Mouse (Mus musculus): Measurements from ENCODE around the gene Xxylt1. TPM values are rescaled to one million over a fixed set of nuclear protein-coding genes. Genes with fewer than 3 reads are reported as not detected.

Gene Xxylt1
- polyA plus RNA-seq, 1 experiment from 2014 or later, result 11.3 TPM

DNA sequence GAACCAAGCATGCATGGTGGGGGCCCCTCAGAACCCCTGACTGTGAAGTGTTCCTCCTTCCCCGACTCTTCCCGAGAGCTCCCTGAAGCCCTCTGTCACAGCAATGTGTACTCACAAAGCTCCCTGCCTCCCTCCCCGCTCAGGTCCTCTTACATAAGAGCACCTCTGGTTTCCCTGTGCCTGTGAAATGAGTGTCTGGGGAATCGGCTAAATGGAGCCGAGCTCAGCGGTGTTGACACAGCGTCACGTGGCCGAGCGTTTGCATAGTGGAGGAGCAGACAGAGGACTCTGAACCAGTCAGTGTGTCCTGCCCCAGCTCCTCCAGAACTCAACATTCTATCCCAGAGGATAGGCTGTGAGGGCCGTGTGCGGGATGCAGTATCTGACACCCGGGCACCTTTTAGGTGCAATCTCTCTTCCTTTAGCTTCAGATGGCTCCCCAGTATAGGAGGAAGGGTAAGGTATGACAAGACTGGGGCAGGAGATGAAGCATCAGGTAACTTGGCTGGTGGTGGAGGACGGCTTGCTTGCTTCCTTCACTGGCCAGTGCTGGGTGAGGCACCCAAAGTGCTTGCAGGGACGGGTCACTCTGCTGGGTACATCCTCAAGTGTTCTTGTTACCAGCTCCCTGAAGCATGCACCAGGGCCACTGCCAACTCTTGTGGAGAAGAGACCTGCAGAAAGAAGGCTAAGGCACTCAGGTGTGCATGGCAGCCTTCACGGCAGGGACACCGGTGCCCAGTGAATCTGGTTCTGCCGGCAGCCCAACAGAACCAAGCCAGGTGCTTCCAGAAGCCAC, 111.8 kb downstream of the Xxylt1 start:
- Histone ChIP-seq H3K4me1 (replicated peaks; ENCODE audit: control insufficient read depth, insufficient read depth, low read length) (peaks cover 4% of the 10 kb centered on the region; the same call in 1 of the 2 replicates), H3K27ac (ENCODE audit: low read depth, low read length) (no peak overlapping the region), H3K27me3 (ENCODE audit: control insufficient read depth, insufficient read depth, low read length) (no peaks in the 10 kb centered on the region), H3K36me3 (ENCODE audit: control insufficient read depth, insufficient read depth, low read length) (no peaks in the 10 kb centered on the region), H3K4me2 (replicated peaks; ENCODE audit: low read depth, low read length) (no peak overlapping the region), H3K9me3 (ENCODE audit: control insufficient read depth, low read length) (no peaks in the 10 kb centered on the region), H3K4me3 (ENCODE audit: low read depth, low read length) (no peak overlapping the region), H3K9ac (ENCODE audit: low read depth, low read length) (no peak overlapping the region)
- no peak for ATAC-seq (ENCODE audit: low FRiP score)
- 70% methylated on average over 18 of the region's 18 CpGs for WGBS
- peak; percentile 27 for DNase-seq (ENCODE audit: low spot score)

DNA sequence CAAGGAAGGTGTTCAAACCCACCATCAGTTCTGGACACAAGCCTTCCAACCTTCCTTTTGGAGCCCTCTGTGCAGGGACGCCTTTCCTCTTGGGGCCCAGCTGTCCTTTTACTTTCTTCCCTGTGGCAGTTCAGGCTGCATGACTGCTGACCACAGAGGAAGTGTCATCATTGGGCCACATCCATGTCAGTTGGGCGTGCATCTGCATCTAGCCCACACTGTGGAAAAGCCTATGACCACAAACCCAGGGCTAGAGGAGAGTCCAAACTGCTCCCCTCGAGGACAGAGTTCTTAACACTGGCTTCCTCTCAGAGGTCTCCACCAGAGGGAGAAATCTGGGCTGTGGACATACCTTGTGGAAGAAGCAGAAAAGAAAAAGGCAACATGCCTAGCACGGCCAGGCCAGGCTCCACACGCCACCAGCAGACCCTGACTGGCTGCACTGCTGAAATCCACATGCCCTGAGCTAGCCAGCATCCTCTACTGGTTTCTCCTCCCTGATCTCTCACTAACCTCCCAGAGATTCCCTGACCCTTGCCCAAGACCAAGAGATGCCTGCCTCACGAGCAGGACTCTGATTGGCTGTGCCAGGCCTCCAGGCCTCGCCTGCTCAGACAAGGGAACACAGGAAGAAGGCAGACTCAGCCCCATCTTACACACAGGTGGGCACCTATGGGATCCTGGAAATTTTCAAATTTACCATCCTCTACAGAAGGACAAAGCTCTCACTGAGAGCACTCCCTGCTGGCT, 112.7 kb downstream of the Xxylt1 start:
- Histone ChIP-seq H3K36me3 (ENCODE audit: control insufficient read depth, insufficient read depth, low read length) (no peaks in the 10 kb centered on the region), H3K9me3 (ENCODE audit: control insufficient read depth, low read length) (no peaks in the 10 kb centered on the region), H3K4me1 (replicated peaks; ENCODE audit: control insufficient read depth, insufficient read depth, low read length) (peaks cover 4% of the 10 kb centered on the region; the same call in 1 of the 2 replicates), H3K27me3 (ENCODE audit: control insufficient read depth, insufficient read depth, low read length) (no peaks in the 10 kb centered on the region), H3K9ac (ENCODE audit: low read depth, low read length) (no peak overlapping the region), H3K4me2 (replicated peaks; ENCODE audit: low read depth, low read length) (no peak overlapping the region), H3K4me3 (ENCODE audit: low read depth, low read length) (no peak overlapping the region), H3K27ac (ENCODE audit: low read depth, low read length) (no peak overlapping the region)
- DNase-seq (ENCODE audit: low spot score) (no peak), ATAC-seq (ENCODE audit: low FRiP score) (no peak)
- 86% methylated on average over 7 of the region's 7 CpGs for WGBS

DNA sequence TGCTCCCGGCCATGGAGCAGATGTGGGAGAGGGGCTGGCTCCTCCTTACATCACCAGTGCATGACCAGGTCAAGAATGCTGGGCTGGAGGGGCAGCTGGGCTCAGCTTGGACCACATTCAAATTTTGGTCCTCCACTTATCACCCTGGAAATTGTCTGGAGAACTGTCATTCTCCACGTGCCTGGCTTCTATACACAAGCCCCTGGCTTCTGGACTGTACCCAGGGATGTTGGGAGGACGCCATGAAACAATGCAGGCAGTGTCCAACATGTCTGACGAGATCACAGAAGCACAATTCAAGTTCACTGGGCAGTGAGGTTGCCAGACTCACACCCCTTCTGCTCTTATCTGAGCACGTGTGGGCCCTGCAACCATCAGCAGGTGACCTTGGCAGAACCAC, 114.5 kb downstream of the Xxylt1 start:
- ATAC-seq (ENCODE audit: low FRiP score), result no peak
- DNase-seq (ENCODE audit: low spot score), result no peak
- no peaks in the 10 kb centered on the region for H3K27me3 ChIP-seq (ENCODE audit: control insufficient read depth, insufficient read depth, low read length)
- no peak overlapping the region for H3K4me3 ChIP-seq (ENCODE audit: low read depth, low read length)
- H3K36me3 ChIP-seq (ENCODE audit: control insufficient read depth, insufficient read depth, low read length), result no peaks in the 10 kb centered on the region
- no peak overlapping the region for H3K27ac ChIP-seq (ENCODE audit: low read depth, low read length)
- H3K4me2 ChIP-seq (replicated peaks; ENCODE audit: low read depth, low read length), result no peak overlapping the region
- H3K9ac ChIP-seq (ENCODE audit: low read depth, low read length), result no peak overlapping the region
- WGBS, result 88% methylated on average over 5 of the region's 5 CpGs
- no peaks in the 10 kb centered on the region for H3K4me1 ChIP-seq (replicated peaks; ENCODE audit: control insufficient read depth, insufficient read depth, low read length)
- no peaks in the 10 kb centered on the region for H3K9me3 ChIP-seq (ENCODE audit: control insufficient read depth, low read length)

DNA sequence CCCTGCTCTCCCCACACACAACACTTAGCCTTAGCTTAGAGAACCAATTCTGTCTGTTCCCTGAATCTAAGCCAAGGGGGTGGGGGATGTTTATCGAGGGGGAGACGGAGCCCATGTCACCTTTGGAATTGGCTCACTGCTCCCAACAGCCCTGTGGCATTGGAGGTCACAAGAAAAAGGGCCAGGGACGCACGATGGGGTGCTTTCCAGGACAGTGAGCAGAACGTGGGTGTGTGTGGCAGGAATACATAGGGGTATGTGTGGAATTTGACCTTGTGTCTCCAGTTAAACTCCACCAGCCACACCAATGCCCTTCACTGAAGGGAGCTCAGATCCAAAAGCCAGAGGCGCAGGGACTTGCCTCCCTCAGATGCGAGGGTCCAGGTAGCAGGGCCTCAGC, 116.3 kb downstream of the Xxylt1 start:
- H3K9me3 ChIP-seq (ENCODE audit: control insufficient read depth, low read length), result no peaks in the 10 kb centered on the region
- H3K27me3 ChIP-seq (ENCODE audit: control insufficient read depth, insufficient read depth, low read length), result no peaks in the 10 kb centered on the region
- 68% methylated on average over 7 of the region's 7 CpGs for WGBS
- H3K4me2 ChIP-seq (replicated peaks; ENCODE audit: low read depth, low read length), result no peak overlapping the region
- H3K4me3 ChIP-seq (ENCODE audit: low read depth, low read length), result no peak overlapping the region
- H3K4me1 ChIP-seq (replicated peaks; ENCODE audit: control insufficient read depth, insufficient read depth, low read length), result no peaks in the 10 kb centered on the region
- no peak overlapping the region for H3K27ac ChIP-seq (ENCODE audit: low read depth, low read length)
- DNase-seq (ENCODE audit: low spot score) (no peak), ATAC-seq (ENCODE audit: low FRiP score) (no peak)
- H3K36me3 ChIP-seq (ENCODE audit: control insufficient read depth, insufficient read depth, low read length), result no peaks in the 10 kb centered on the region
- H3K9ac ChIP-seq (ENCODE audit: low read depth, low read length), result no peak overlapping the region

DNA sequence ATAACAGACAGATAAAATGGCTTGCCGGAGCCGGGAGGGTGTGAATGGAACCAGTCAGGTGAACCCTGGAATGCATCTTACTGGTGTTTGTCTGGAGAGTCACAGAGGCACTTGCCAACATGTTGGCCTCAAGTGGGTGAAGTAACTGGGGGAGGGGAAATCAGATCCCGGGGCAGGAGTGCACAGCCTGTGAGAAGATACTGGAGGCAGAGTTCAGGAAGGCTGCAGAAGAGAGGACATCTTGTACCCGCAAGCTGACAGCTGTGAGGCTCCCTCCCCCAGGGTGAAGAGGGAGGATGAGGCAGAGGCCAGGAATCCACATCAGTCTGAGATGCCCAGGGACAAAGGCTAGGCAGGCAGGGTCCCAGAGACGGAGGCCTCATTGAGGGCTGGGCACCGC, 116.8 kb downstream of the Xxylt1 start:
- no peak for ATAC-seq (ENCODE audit: low FRiP score)
- Histone ChIP-seq H3K36me3 (ENCODE audit: control insufficient read depth, insufficient read depth, low read length) (no peaks in the 10 kb centered on the region), H3K27ac (ENCODE audit: low read depth, low read length) (no peak overlapping the region)

DNA sequence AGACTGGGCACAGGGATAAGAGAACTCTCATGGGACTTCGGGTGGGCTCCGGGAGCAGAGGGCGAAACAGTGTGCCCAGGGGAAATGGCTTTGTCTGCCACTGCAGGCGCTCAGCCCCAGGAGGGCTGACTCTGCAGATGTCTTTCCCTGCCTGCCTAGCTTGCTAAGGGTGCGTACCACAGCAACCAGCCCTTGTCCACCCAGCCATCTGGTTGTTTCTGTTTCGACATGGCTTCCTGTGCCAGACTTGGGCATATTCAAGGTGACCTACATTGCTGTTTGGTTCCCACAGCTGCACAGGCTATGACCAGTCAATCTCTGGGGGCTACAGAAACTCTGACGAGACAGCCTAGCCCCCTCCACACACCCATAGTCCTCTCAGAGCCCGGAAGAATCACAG, 118.7 kb downstream of the Xxylt1 start:
- H3K27me3 ChIP-seq (ENCODE audit: control insufficient read depth, insufficient read depth, low read length), result no peaks in the 10 kb centered on the region
- no peak overlapping the region for H3K27ac ChIP-seq (ENCODE audit: low read depth, low read length)
- ATAC-seq (ENCODE audit: low FRiP score) (no peak), DNase-seq (ENCODE audit: low spot score) (no peak)
- H3K36me3 ChIP-seq (ENCODE audit: control insufficient read depth, insufficient read depth, low read length), result no peaks in the 10 kb centered on the region
- H3K4me3 ChIP-seq (ENCODE audit: low read depth, low read length), result no peak overlapping the region
- H3K9ac ChIP-seq (ENCODE audit: low read depth, low read length), result no peak overlapping the region
- no peaks in the 10 kb centered on the region for H3K4me1 ChIP-seq (replicated peaks; ENCODE audit: control insufficient read depth, insufficient read depth, low read length)
- no peak overlapping the region for H3K4me2 ChIP-seq (replicated peaks; ENCODE audit: low read depth, low read length)
- no peaks in the 10 kb centered on the region for H3K9me3 ChIP-seq (ENCODE audit: control insufficient read depth, low read length)
- 89% methylated on average over 8 of the region's 8 CpGs for WGBS

More for the DNA sequence above, 116.8 kb downstream of the Xxylt1 start:
- Histone ChIP-seq H3K27me3 (ENCODE audit: control insufficient read depth, insufficient read depth, low read length) (no peaks in the 10 kb centered on the region), H3K4me1 (replicated peaks; ENCODE audit: control insufficient read depth, insufficient read depth, low read length) (no peaks in the 10 kb centered on the region), H3K9ac (ENCODE audit: low read depth, low read length) (no peak overlapping the region), H3K4me3 (ENCODE audit: low read depth, low read length) (no peak overlapping the region), H3K4me2 (replicated peaks; ENCODE audit: low read depth, low read length) (no peak overlapping the region), H3K9me3 (ENCODE audit: control insufficient read depth, low read length) (no peaks in the 10 kb centered on the region)
- WGBS, result 80% methylated on average over 6 of the region's 6 CpGs
- no peak for DNase-seq (ENCODE audit: low spot score)

DNA sequence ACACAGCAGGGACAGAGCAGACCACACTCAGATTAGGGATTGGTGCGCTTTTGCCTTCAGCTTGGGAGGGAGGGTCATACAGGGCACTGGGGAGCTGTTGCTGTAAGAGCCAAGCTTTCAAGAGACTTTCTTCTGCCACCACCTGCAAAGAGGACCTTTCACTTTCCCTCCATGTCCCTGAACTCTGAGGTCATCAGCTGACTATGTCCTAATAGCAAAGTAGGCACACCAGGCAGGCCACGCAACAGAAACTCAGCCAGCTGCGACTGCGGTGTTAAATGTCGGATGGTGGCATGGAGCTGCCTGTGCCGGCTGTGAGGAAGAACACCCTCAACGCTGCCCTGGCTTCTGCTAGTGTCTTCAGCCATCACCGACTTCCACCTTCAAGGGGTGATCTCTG, 120.1 kb downstream of the Xxylt1 start:
- H3K4me3 ChIP-seq (ENCODE audit: low read depth, low read length), result no peak overlapping the region
- 85% methylated on average over 8 of the region's 8 CpGs for WGBS
- DNase-seq (ENCODE audit: low spot score) (no peak), ATAC-seq (ENCODE audit: low FRiP score) (no peak)
- H3K36me3 ChIP-seq (ENCODE audit: control insufficient read depth, insufficient read depth, low read length), result no peaks in the 10 kb centered on the region
- H3K27me3 ChIP-seq (ENCODE audit: control insufficient read depth, insufficient read depth, low read length), result no peaks in the 10 kb centered on the region
- H3K9ac ChIP-seq (ENCODE audit: low read depth, low read length), result no peak overlapping the region
- no peaks in the 10 kb centered on the region for H3K9me3 ChIP-seq (ENCODE audit: control insufficient read depth, low read length)
- no peak overlapping the region for H3K27ac ChIP-seq (ENCODE audit: low read depth, low read length)
- H3K4me1 ChIP-seq (replicated peaks; ENCODE audit: control insufficient read depth, insufficient read depth, low read length), result no peaks in the 10 kb centered on the region
- H3K4me2 ChIP-seq (replicated peaks; ENCODE audit: low read depth, low read length), result no peak overlapping the region

DNA sequence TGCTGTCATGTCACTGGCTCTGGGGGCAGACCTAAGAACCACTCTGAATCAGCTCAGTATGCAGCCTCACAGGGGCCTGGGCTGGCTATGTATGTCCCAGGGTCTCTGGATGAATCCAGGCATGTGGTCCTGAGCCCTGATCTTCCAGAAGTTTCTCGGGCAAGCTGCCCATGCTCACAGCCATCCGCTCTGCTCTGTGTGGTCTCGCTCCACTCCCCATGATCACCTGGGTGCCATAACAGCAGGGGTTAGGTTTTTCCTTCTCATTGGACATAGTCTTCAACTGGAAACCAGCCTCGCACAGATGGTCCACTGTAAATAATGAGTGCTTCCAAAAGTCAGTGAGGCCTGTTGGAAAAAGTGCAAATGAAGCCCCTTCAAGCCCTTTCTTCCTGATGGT, 121.0 kb downstream of the Xxylt1 start:
- H3K4me1 ChIP-seq (replicated peaks; ENCODE audit: control insufficient read depth, insufficient read depth, low read length), result no peaks in the 10 kb centered on the region
- no peak overlapping the region for H3K27ac ChIP-seq (ENCODE audit: low read depth, low read length)
- 89% methylated on average over 4 of the region's 4 CpGs for WGBS
- no peak for ATAC-seq (ENCODE audit: low FRiP score)
- no peak overlapping the region for H3K4me3 ChIP-seq (ENCODE audit: low read depth, low read length)
- no peaks in the 10 kb centered on the region for H3K27me3 ChIP-seq (ENCODE audit: control insufficient read depth, insufficient read depth, low read length)
- no peak overlapping the region for H3K4me2 ChIP-seq (replicated peaks; ENCODE audit: low read depth, low read length)
- no peak for DNase-seq (ENCODE audit: low spot score)
- H3K9ac ChIP-seq (ENCODE audit: low read depth, low read length), result no peak overlapping the region
- H3K9me3 ChIP-seq (ENCODE audit: control insufficient read depth, low read length), result no peaks in the 10 kb centered on the region
- no peaks in the 10 kb centered on the region for H3K36me3 ChIP-seq (ENCODE audit: control insufficient read depth, insufficient read depth, low read length)

DNA sequence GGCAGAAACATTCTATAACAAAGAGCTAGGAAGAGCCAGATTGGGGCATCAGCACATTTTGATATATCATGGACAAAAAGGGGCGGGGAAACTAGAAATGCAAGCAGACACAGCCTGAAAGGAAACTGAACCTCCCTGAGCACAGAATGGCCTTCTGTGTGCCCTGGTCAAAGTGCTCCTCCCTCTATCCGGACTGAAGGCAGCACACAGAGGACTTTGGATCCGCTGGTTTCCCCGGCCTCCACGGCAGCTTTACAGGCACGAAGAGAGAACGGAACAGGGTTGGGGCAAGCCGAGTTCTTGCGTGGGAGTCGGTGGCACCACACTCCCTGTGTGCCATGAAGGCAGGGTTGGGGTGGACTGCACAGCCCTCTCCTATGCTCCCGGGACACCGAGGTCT, 121.5 kb downstream of the Xxylt1 start:
- 86% methylated on average over 12 of the region's 12 CpGs for WGBS
- H3K27me3 ChIP-seq (ENCODE audit: control insufficient read depth, insufficient read depth, low read length), result no peaks in the 10 kb centered on the region

More for the DNA sequence above, 121.5 kb downstream of the Xxylt1 start:
- H3K9me3 ChIP-seq (ENCODE audit: control insufficient read depth, low read length), result no peaks in the 10 kb centered on the region
- H3K4me3 ChIP-seq (ENCODE audit: low read depth, low read length), result no peak overlapping the region
- no peak for ATAC-seq (ENCODE audit: low FRiP score)
- H3K4me2 ChIP-seq (replicated peaks; ENCODE audit: low read depth, low read length), result no peak overlapping the region
- no peak overlapping the region for H3K27ac ChIP-seq (ENCODE audit: low read depth, low read length)
- no peaks in the 10 kb centered on the region for H3K4me1 ChIP-seq (replicated peaks; ENCODE audit: control insufficient read depth, insufficient read depth, low read length)
- H3K9ac ChIP-seq (ENCODE audit: low read depth, low read length), result no peak overlapping the region
- H3K36me3 ChIP-seq (ENCODE audit: control insufficient read depth, insufficient read depth, low read length), result no peaks in the 10 kb centered on the region
- no peak for DNase-seq (ENCODE audit: low spot score)
